In the genomic region with DNA sequence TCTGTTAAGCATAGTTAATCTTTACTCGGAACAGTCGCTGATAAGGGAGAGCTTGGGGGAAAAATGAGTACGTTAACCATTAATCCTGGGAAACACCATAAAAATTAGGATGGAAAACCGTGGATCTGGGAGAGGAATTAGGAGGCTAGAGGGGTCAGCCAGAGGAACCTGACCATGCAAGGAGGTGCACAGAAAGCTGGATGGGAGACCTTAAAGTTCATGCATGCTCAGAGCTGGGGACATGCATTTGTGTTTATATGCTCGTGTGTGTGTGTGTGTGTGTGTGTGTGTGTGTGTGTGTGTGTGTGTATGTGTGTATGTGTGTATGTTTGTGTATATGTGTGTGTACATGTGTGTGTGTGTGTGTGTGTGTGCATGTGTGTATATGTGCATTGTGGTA, we compare ENCODE assay signal across 8 mouse cellular contexts.
DNase-seq lines count a peak whose midpoint lies in the region; ATAC-seq and TF ChIP-seq lines count a peak whose summit lies in the region.

No protein-coding gene starts in this region.

- H3K4me2 ChIP-seq in heart, embryonic 14.5 days (ENCODE audit: low read length): 0 out of 2 replicates have a peak overlapping the region, but pooled peaks have one; percentile 37
- peak overlapping the region; percentile 7; the same call in 1 of the 2 replicates for H3K4me2 ChIP-seq in lung, embryonic 14.5 days
- H3K4me2 ChIP-seq in intestine, postnatal 0 days (replicated peaks; ENCODE audit: low read depth): peak overlapping the region; percentile 37; the same call in 1 of the 2 replicates
- H3K4me2 ChIP-seq in neural tube, embryonic 15.5 days: no peak overlapping the region

- no peaks in the 10 kb centered on the region for H3K27me3 ChIP-seq in heart, embryonic 14.5 days (ENCODE audit: control insufficient read depth, insufficient read depth, low read length)
- H3K27me3 ChIP-seq in lung, embryonic 14.5 days (ENCODE audit: insufficient read depth, low read length): no peaks in the 10 kb centered on the region
- H3K27me3 ChIP-seq in intestine, postnatal 0 days (replicated peaks; ENCODE audit: control insufficient read depth, insufficient read depth, low read length): no peaks in the 10 kb centered on the region
- H3K27me3 ChIP-seq in neural tube, embryonic 15.5 days (replicated peaks): no peaks in the 10 kb centered on the region

- intact Hi-C loops in heart, postnatal 25 days (cut with DNase I): loop anchor here (2.0 to 5.0 kb wide), 4 partner anchors 50 to 210 kb away; no protein-coding TSS in a partner anchor

- H3K4me3 ChIP-seq in heart, embryonic 14.5 days (ENCODE audit: control insufficient read depth in 1 of 2, insufficient read depth in 1 of 2, low read depth in 1 of 2, low read length in 2 of 2): no peak overlapping the region
- H3K4me3 ChIP-seq in lung, embryonic 14.5 days (ENCODE audit: low read depth, low read length): no peak overlapping the region
- no peak overlapping the region for H3K4me3 ChIP-seq in intestine, postnatal 0 days (ENCODE audit: low read depth, low read length)
- H3K4me3 ChIP-seq in neural tube, embryonic 15.5 days (replicated peaks): no peak overlapping the region

- 53% methylated on average over 5 of the region's 5 CpGs for WGBS in heart, embryonic 14.5 days
- WGBS in lung, embryonic 14.5 days: 17% methylated on average over 5 of the region's 5 CpGs
- 18% methylated on average over 5 of the region's 5 CpGs for WGBS in intestine, postnatal 0 days
- 34% methylated on average over 5 of the region's 5 CpGs for WGBS in neural tube, embryonic 15.5 days

- peak overlapping the region; percentile 71 for H3K9ac ChIP-seq in heart, embryonic 14.5 days (ENCODE audit: low read length)
- no peak overlapping the region for H3K9ac ChIP-seq in lung, embryonic 14.5 days
- no peak overlapping the region for H3K9ac ChIP-seq in intestine, postnatal 0 days (ENCODE audit: low read depth, low read length)
- H3K9ac ChIP-seq in neural tube, embryonic 15.5 days (replicated peaks): no peak overlapping the region

- no peaks in the 10 kb centered on the region for H3K9me3 ChIP-seq in heart, embryonic 14.5 days (ENCODE audit: control insufficient read depth, low read length)
- no peaks in the 10 kb centered on the region for H3K9me3 ChIP-seq in lung, embryonic 14.5 days (ENCODE audit: low read depth, low read length)
- H3K9me3 ChIP-seq in intestine, postnatal 0 days (ENCODE audit: control insufficient read depth): no peaks in the 10 kb centered on the region
- no peaks in the 10 kb centered on the region for H3K9me3 ChIP-seq in neural tube, embryonic 15.5 days (replicated peaks)

- H3K4me1 ChIP-seq in heart, embryonic 14.5 days (ENCODE audit: control insufficient read depth in 2 of 2, insufficient read depth in 2 of 2, low read length in 2 of 2): peaks cover 20 to 30% of the 10 kb centered on the region in 2 experiments
- H3K4me1 ChIP-seq in lung, embryonic 14.5 days (ENCODE audit: insufficient read depth): peaks cover 31% of the 10 kb centered on the region
- peaks cover 25% of the 10 kb centered on the region for H3K4me1 ChIP-seq in intestine, postnatal 0 days (replicated peaks; ENCODE audit: control insufficient read depth, insufficient read depth, low read length)
- H3K4me1 ChIP-seq in neural tube, embryonic 15.5 days: peaks cover 38% of the 10 kb centered on the region

- no peak for ATAC-seq in heart, embryonic 14.5 days (ENCODE audit: insufficient number of reproducible peaks, insufficient read depth, low FRiP score, low read depth)
- no peak for ATAC-seq in lung, embryonic 14.5 days (ENCODE audit: insufficient read depth)
- ATAC-seq in intestine, postnatal 0 days: no peak
- ATAC-seq in neural tube, embryonic 15.5 days (ENCODE audit: low FRiP score): no peak

- no peaks in the 10 kb centered on the region for H3K36me3 ChIP-seq in heart, embryonic 14.5 days (ENCODE audit: control insufficient read depth, insufficient read depth, low read length)
- H3K36me3 ChIP-seq in lung, embryonic 14.5 days (ENCODE audit: insufficient read depth): no peaks in the 10 kb centered on the region
- H3K36me3 ChIP-seq in intestine, postnatal 0 days (ENCODE audit: control insufficient read depth, insufficient read depth): no peaks in the 10 kb centered on the region
- no peaks in the 10 kb centered on the region for H3K36me3 ChIP-seq in neural tube, embryonic 15.5 days

- H3K27ac ChIP-seq in heart, embryonic 14.5 days (replicated peaks in 1 of 2; ENCODE audit: control insufficient read depth in 1 of 2, insufficient read depth in 1 of 2, low read depth in 2 of 2, low read length in 2 of 2): peak overlapping the region; percentile 95 to 97
- H3K27ac ChIP-seq in lung, embryonic 14.5 days (ENCODE audit: low read depth): peak overlapping the region; percentile 97
- H3K27ac ChIP-seq in intestine, postnatal 0 days (ENCODE audit: low read depth, low read length): peak overlapping the region; percentile 98
- peak overlapping the region; percentile 77 for H3K27ac ChIP-seq in neural tube, embryonic 15.5 days (replicated peaks)

- no peak for DNase-seq in heart, postnatal 25 days (ENCODE audit: low spot score)
- no peak for DNase-seq in lung, embryonic 14.5 days
- no peak for DNase-seq in lung, postnatal 25 days (ENCODE audit: low spot score)
- no peak for DNase-seq in adrenal gland, postnatal 25 days
- no peak for DNase-seq in gastrocnemius, postnatal 10 days

- TF ChIP-seq CTCF in lung, embryonic 14.5 days (IDR thresholded peaks at IDR 0.05; ENCODE audit: low read depth): no peak
- no peak for TF ChIP-seq CTCF in intestine, postnatal 0 days (IDR thresholded peaks at IDR 0.05; ENCODE audit: low read depth)
